Mouse (Mus musculus) stomach, embryonic 14.5 days (tissue): ENCODE measurements around the gene Zfp626. TPM values are rescaled to one million over a fixed set of nuclear protein-coding genes. Genes with fewer than 3 reads are reported as not detected.
"Not testable (repeated sequence)": the region's sequence is repeated elsewhere in the genome, so short reads cannot be mapped to it uniquely, and the experiment has no call there.

Experiments
- ATAC-seq: fragments of 200-750 bp; cut with Nextera tagmentation; 2 replicates; pipeline ENCODE4 v1.8.0; 2017; ENCODE audit warnings: low read depth, moderate TSS enrichment; ENCODE audit not compliant: insufficient number of reproducible peaks, insufficient read depth, low FRiP score
- H3K27ac ChIP-seq: fragments of 300-500 bp; sonication (generic); 2 replicates; pipeline ENCODE4 v1.5.1; 2014; ENCODE audit warnings: mild to moderate bottlenecking, low read length, moderate library complexity, mixed read lengths
- H3K27me3 ChIP-seq: fragments of 300-500 bp; sonication (generic); 2 replicates; pipeline ENCODE4 v1.6.1; 2014; ENCODE audit warnings: low read length, control low read depth, mixed read lengths; ENCODE audit not compliant: control insufficient read depth, insufficient read depth
- H3K36me3 ChIP-seq: fragments of 300-500 bp; sonication (generic); 2 replicates; pipeline ENCODE4 v1.6.1; 2014; ENCODE audit warnings: mild to moderate bottlenecking, control low read depth, low read length, moderate library complexity, mixed read lengths; ENCODE audit not compliant: control insufficient read depth, insufficient read depth
- H3K4me1 ChIP-seq: fragments of 300-500 bp; sonication (generic); 2 replicates; pipeline ENCODE4 v1.6.1; 2014; ENCODE audit warnings: low read length, control low read depth, mixed read lengths; ENCODE audit not compliant: control insufficient read depth, insufficient read depth
- H3K4me2 ChIP-seq: fragments of 300-500 bp; sonication (generic); replicated peaks from 2 replicates; pipeline ENCODE4 v1.6.1; 2014; ENCODE audit warnings: low read depth, low read length, control low read depth
- H3K4me3 ChIP-seq: fragments of 300-500 bp; sonication (generic); 2 replicates; pipeline ENCODE4 v1.5.1; 2014; ENCODE audit warnings: low read depth, low read length, control low read depth
- H3K9ac ChIP-seq: fragments of 300-500 bp; sonication (generic); replicated peaks from 2 replicates; pipeline ENCODE4 v1.6.1; 2014; ENCODE audit warnings: low read depth, mild to moderate bottlenecking, control low read depth, low read length, moderate library complexity, mixed read lengths
- H3K9me3 ChIP-seq: fragments of 300-500 bp; sonication (generic); 2 replicates; pipeline ENCODE4 v1.6.1; 2016; ENCODE audit warnings: low read depth, low read length, control low read depth; ENCODE audit not compliant: control insufficient read depth
- WGBS: fragments of 180-500 bp; shearing (Covaris S2); extraction: QIAGEN DNeasy Blood & Tissue Kit; methylation state at CpG from one replicate; pipeline ENCODE4 v1.1.7; 2014; 5-methylcytosine and 5-hydroxymethylcytosine counted together
- polyA plus RNA-seq: library from polyadenylated mRNA; unstranded; fragments of >200 nt; fragmentation: Nextera tagmentation; extraction: Ambion mirVana; gene quantifications from 2 replicates; pipeline ENCODE4 v1.2.1, GENCODE M21; 2014

The Zfp626 gene
- polyA plus RNA-seq: 2.2 and 2.5 TPM in 2 replicates

DNA sequence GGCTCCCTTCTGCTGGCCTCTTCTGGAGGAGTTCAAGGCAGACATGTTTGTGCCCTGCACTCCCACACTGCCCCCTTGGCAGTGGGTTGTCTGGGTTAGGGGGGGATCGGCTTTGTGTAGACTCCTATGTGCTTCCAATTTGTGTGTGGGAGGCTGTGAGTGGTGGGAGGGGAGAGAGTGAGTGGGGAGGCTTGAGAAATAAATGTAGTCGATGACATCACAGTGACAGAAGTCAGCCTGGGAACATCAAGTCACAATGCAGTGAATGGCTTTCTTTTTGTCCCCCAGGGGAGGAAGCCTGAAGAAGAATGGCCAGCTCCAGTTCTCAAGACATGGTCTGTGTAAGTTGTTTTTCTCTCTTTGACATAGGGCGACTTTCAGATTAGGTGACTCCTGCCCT lies at the start of gene Zfp626:
TSS of gene Zfp626 (plus strand) at position 301 of the 400 bp plus-strand sequence.
- not testable (repeated sequence) for H3K27me3 ChIP-seq, H3K9ac ChIP-seq, H3K4me1 ChIP-seq, H3K4me3 ChIP-seq, H3K9me3 ChIP-seq, H3K4me2 ChIP-seq, H3K27ac ChIP-seq, ATAC-seq
- peaks cover 20% of the 10 kb centered on the region for H3K36me3 ChIP-seq
- 89% methylated on average over 2 of the region's 3 CpGs for WGBS

DNA sequence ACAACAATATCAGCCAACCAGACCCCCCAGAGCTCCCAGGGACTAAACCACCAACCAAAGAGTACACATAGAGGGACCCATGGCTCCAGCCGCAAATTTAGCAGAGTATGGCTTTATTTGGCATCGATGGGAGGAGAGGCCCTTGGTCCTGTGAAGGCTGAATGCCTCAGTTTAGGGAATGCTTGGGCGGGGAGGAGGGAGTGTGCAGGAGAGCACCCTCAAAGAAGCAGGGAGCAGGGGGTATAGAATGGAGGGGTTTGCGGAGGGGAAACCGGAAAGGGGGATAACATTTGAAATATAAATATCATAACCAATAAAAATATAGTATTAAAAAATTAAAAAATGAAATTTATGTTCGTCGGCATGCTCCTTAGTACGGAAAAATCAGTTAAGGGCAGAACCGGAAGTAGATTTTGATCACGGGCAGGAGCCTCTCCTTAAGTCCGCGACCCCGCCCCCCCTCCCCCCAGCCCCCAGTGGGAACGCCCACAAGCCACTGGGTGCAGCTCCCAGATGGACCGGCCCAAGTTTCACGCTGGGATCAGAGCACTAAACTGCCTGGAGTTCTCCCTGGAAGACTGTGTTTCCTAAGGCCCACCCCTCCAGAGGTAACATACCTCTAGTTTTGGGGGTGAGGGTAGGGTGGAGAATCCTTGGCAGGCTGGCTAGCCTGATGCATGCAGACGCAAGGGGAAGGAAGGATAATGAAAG lies 41.7 kb upstream of the Zfp626 start:
- Histone ChIP-seq H3K9me3 (no peaks in the 10 kb centered on the region), H3K9ac (no peak overlapping the region)
- ATAC-seq: peak; percentile 65; the same call in 1 of the 2 replicates

DNA sequence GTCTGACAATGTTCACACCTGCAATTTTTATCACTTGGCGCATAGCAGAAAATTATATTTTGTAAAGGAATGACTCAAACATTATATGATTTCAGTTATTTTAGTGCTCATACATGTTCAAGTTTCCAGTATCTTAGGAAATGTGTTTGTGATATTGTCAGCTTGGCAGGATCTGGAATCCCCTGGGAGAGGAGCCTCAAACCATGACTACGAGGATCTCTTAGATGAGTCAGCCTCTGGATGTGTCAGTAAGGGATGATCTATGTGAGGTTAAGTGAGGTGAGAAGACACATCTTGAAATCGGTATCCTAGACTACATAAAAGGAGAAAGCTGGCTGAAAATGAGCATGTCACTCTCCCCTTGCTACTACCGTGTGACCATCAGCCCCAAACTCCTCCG lies 17.7 kb upstream of the Zfp626 start:
- WGBS: 76% methylated on average over 5 of the region's 5 CpGs
- ATAC-seq: no peak
- Histone ChIP-seq H3K36me3 (no peaks in the 10 kb centered on the region), H3K4me3 (no peak overlapping the region), H3K4me2 (no peak overlapping the region), H3K27ac (no peak overlapping the region), H3K9ac (no peak overlapping the region), H3K9me3 (peaks cover 8% of the 10 kb centered on the region; the same call in 1 of the 2 replicates), H3K4me1 (no peaks in the 10 kb centered on the region), H3K27me3 (no peaks in the 10 kb centered on the region)

More for the DNA sequence above, 41.7 kb upstream of the Zfp626 start:
- Histone ChIP-seq H3K27ac (no peak overlapping the region), H3K4me3 (peak overlapping the region; percentile 21; the same call in 1 of the 2 replicates), H3K36me3 (no peaks in the 10 kb centered on the region), H3K4me2 (peak overlapping the region; percentile 49), H3K27me3 (no peaks in the 10 kb centered on the region), H3K4me1 (no peaks in the 10 kb centered on the region)
- WGBS: 8% methylated on average over 17 of the region's 17 CpGs

DNA sequence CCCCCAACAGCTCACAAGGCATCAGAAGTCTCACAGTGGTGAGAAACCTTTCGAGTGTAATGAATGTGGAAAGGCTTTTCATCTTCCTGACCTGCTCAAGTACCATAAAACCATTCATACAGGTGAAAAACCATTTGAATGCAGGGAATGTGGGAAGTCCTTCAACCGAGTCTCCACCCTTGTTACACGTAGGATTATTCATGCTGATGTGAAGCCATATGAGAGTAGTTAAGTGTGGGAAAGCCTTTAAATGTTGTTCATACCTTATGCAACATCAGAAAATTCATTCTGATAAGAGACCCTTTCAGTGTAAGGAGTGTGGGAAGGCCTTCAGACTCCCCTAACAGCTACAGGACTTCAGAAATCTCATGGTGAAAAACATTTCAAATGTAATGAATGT lies 13.1 kb upstream of the Zfp626 start:
- H3K4me1 ChIP-seq, H3K4me3 ChIP-seq, H3K4me2 ChIP-seq, H3K9ac ChIP-seq, H3K27ac ChIP-seq, H3K27me3 ChIP-seq, H3K36me3 ChIP-seq, ATAC-seq, H3K9me3 ChIP-seq: not testable (repeated sequence)
- 48% methylated on average over 2 of the region's 3 CpGs for WGBS

GRCm38 (mm10) chr7:27794566-27794965 lies 12.4 kb upstream of the Zfp626 start:
- Histone ChIP-seq H3K4me2 (no peak overlapping the region), H3K4me1 (0 out of 2 replicates have a peak, but pooled peaks cover 3% of the 10 kb centered on the region), H3K9me3 (no peaks in the 10 kb centered on the region), H3K27ac (no peak overlapping the region), H3K36me3 (no peaks in the 10 kb centered on the region), H3K27me3 (no peaks in the 10 kb centered on the region), H3K9ac (no peak overlapping the region), H3K4me3 (no peak overlapping the region)
- no peak for ATAC-seq

- no peaks in the 10 kb centered on the region for H3K36me3 ChIP-seq
- 0 out of 2 replicates have a peak, but pooled peaks cover 3% of the 10 kb centered on the region for H3K4me1 ChIP-seq
- H3K4me2 ChIP-seq: 0 out of 2 replicates have a peak overlapping the region, but pooled peaks have one; percentile 16
- H3K9me3 ChIP-seq: no peaks in the 10 kb centered on the region
- 28% methylated on average over 7 of the region's 8 CpGs for WGBS
- no peak overlapping the region for H3K4me3 ChIP-seq
- ATAC-seq: peak; percentile 61; the same call in 1 of the 2 replicates
- H3K9ac ChIP-seq: no peak overlapping the region
- no peak overlapping the region; the same call in 1 of the 2 replicates for H3K27ac ChIP-seq
- H3K27me3 ChIP-seq: no peaks in the 10 kb centered on the region
Measured at GRCm38 (mm10) chr7:27797906-27798811, 8.8 kb upstream of the Zfp626 start.

- no peak overlapping the region for H3K4me3 ChIP-seq
- H3K4me1 ChIP-seq: 0 out of 2 replicates have a peak, but pooled peaks cover 3% of the 10 kb centered on the region
- no peak overlapping the region for H3K4me2 ChIP-seq
- 46% methylated on average over 2 of the region's 2 CpGs for WGBS
- no peak overlapping the region for H3K9ac ChIP-seq
- H3K27ac ChIP-seq: no peak overlapping the region
- no peaks in the 10 kb centered on the region for H3K9me3 ChIP-seq
- ATAC-seq: no peak
- H3K36me3 ChIP-seq: no peaks in the 10 kb centered on the region
- no peaks in the 10 kb centered on the region for H3K27me3 ChIP-seq
Measured at GRCm38 (mm10) chr7:27801137-27801536, 5.9 kb upstream of the Zfp626 start.

DNA sequence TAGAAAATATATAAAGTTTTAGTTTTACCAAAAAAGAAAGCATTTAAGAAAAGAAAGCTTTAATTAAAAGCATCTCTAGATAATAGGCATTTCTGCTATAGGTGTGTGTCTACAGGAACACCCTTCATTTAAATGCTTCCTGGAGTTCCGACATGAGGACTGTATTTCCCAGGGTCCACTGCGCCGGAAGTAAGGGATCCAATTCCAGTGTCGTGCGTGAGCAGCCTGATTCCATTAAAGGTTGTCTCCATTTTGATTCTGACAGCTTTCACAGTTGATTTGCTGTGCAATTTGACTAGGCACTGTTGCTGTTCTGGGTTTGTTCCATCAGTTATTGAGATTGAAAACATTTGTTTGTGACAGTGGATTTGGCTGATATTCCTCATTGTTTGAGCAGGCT lies 4.0 kb upstream of the Zfp626 start:
- H3K9me3 ChIP-seq: no peaks in the 10 kb centered on the region
- no peaks in the 10 kb centered on the region; the same call in 1 of the 2 replicates for H3K36me3 ChIP-seq
- H3K4me3 ChIP-seq: no peak overlapping the region
- H3K9ac ChIP-seq: no peak overlapping the region
- 70% methylated on average over 5 of the region's 5 CpGs for WGBS
- no peak overlapping the region for H3K27ac ChIP-seq
- H3K27me3 ChIP-seq: no peaks in the 10 kb centered on the region
- 0 out of 2 replicates have a peak, but pooled peaks cover 3% of the 10 kb centered on the region for H3K4me1 ChIP-seq
- no peak for ATAC-seq
- no peak overlapping the region for H3K4me2 ChIP-seq
